Mouse (Mus musculus) erythroblast, embryonic 14.5 days (primary cell): ENCODE data around the gene 9330182L06Rik.

Experiments
- GATA1 ChIP-seq: IDR thresholded peaks from 2 replicates; pipeline ENCODE4 v1.6.1; 2012; ENCODE audit warnings: low read length, inconsistent platforms, mixed read lengths
- TAL1 ChIP-seq: IDR thresholded peaks from 3 replicates; pipeline ENCODE4 v1.6.1; 2012; ENCODE audit warnings: low read length, inconsistent platforms, mixed read lengths

DNA sequence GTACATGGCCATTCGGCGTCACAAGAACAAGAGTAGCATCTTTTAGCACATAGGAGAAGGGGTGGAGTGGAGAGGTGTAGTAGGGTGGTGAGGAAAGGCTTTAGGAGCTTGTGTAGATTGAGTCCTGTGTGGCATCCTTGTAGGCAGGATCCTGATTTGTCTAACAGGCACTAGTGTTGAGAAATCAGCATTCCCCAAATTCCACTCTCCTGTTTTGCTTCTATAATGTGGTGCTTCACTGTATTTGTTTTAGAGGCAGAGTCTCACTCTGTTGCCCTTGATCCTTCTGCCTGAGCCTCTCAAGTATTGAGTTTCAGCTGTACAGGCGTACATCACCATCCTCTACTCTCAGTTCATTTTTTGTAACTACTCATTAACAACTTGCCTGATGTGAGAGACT, 211.7 kb downstream of the 9330182L06Rik start:
- TF ChIP-seq GATA1 (no peak), TAL1 (no peak)
